Comparison of ENCODE assay signal across 8 mouse cellular contexts in genomic region chr2:91258054-91258453, GRCm38 (mm10). TPM values are rescaled to one million over a fixed set of nuclear protein-coding genes. Genes with fewer than 3 reads are reported as not detected.
DNase-seq lines count a peak whose midpoint lies in the region; ATAC-seq and TF ChIP-seq lines count a peak whose summit lies in the region.

No protein-coding gene starts in this region.

- no peak for ATAC-seq in heart, postnatal 0 days (ENCODE audit: insufficient read depth, low read depth)
- peak; percentile 33; the same call in 1 of the 2 replicates for ATAC-seq in liver, postnatal 0 days

- no peaks in the 10 kb centered on the region for H3K9me3 ChIP-seq in heart, postnatal 0 days (replicated peaks; ENCODE audit: control insufficient read depth, low read length)
- no peaks in the 10 kb centered on the region for H3K9me3 ChIP-seq in liver, postnatal 0 days (ENCODE audit: low read length)

- H3K9ac ChIP-seq in heart, postnatal 0 days (replicated peaks; ENCODE audit: low read depth, low read length): peak overlapping the region; percentile 56
- H3K9ac ChIP-seq in liver, postnatal 0 days (replicated peaks): peak overlapping the region; percentile 65

- peaks cover 7% of the 10 kb centered on the region for H3K4me1 ChIP-seq in heart, postnatal 0 days (ENCODE audit: control insufficient read depth, insufficient read depth)
- peaks cover 14% of the 10 kb centered on the region; the same call in 1 of the 2 replicates for H3K4me1 ChIP-seq in liver, postnatal 0 days (ENCODE audit: insufficient read depth)

- TF ChIP-seq CTCF in heart, postnatal 0 days (IDR thresholded peaks at IDR 0.05; ENCODE audit: low read depth): no peak
- TF ChIP-seq CTCF in liver, postnatal 0 days (IDR thresholded peaks at IDR 0.05; ENCODE audit: low read depth): no peak

- no peak for TF ChIP-seq EP300 in heart, postnatal 0 days (IDR thresholded peaks at IDR 0.05; ENCODE audit: low read depth)
- TF ChIP-seq EP300 in liver, postnatal 0 days (IDR thresholded peaks at IDR 0.05; ENCODE audit: low read depth): no peak

- 72% methylated on average over 5 of the region's 5 CpGs for WGBS in heart, postnatal 0 days
- 48% methylated on average over 5 of the region's 5 CpGs for WGBS in liver, postnatal 0 days (ENCODE audit: insufficient replicate concordance)

- H3K36me3 ChIP-seq in heart, postnatal 0 days (replicated peaks; ENCODE audit: control insufficient read depth, insufficient read depth, low read length): peaks cover 18% of the 10 kb centered on the region
- H3K36me3 ChIP-seq in liver, postnatal 0 days (replicated peaks; ENCODE audit: insufficient read depth, low read length): 0 out of 2 replicates have a peak, but pooled peaks cover 2% of the 10 kb centered on the region

- peak overlapping the region; percentile 66 for H3K4me3 ChIP-seq in heart, postnatal 0 days (ENCODE audit: low read depth, low read length)
- H3K4me3 ChIP-seq in liver, postnatal 0 days (ENCODE audit: low read depth, low read length): peak overlapping the region; percentile 68

- 0 out of 2 replicates have a peak, but pooled peaks cover 5% of the 10 kb centered on the region for H3K27me3 ChIP-seq in heart, postnatal 0 days (ENCODE audit: control insufficient read depth, insufficient read depth, low read length)
- peaks cover 48% of the 10 kb centered on the region for H3K27me3 ChIP-seq in liver, postnatal 0 days (ENCODE audit: insufficient read depth, low read length)

- H3K4me2 ChIP-seq in heart, postnatal 0 days (ENCODE audit: low read depth, low read length): peak overlapping the region; percentile 75
- peak overlapping the region; percentile 80 for H3K4me2 ChIP-seq in liver, postnatal 0 days (ENCODE audit: low read depth, low read length)

- H3K27ac ChIP-seq in heart, postnatal 0 days (ENCODE audit: low read depth): peak overlapping the region; percentile 75
- H3K27ac ChIP-seq in liver, postnatal 0 days (ENCODE audit: low read depth): peak overlapping the region; percentile 68

- DNase-seq in adrenal gland, postnatal 25 days: peak; percentile 42
- DNase-seq in adrenal gland, postnatal 14 days: no peak
- peak; percentile 74 for DNase-seq in layer of hippocampus, adult 9-11 months
- no peak for DNase-seq in layer of hippocampus, postnatal 25 days (ENCODE audit: extremely low spot score in 1 of 2, low spot score in 1 of 2)
- DNase-seq in heart, postnatal 0 days (ENCODE audit: low spot score): no peak
- no peak for DNase-seq in liver, postnatal 0 days
- no peak for DNase-seq in testis, postnatal 10 days (ENCODE audit: low spot score)
- no peak for DNase-seq in testis, postnatal 14 days (ENCODE audit: low spot score)

RNA-seq across cellular contexts. Expression of gene Pacsin3, which starts 2.3 kb away (rescaled TPM):
- 134 and 152 TPM in 2 replicates for total RNA-seq in adrenal gland, postnatal 25 days (2021)
- total RNA-seq in adrenal gland, postnatal 14 days (2021): 55.2 and 61.7 TPM in 2 replicates
- total RNA-seq in layer of hippocampus, postnatal 25 days (2021): 10 to 100 TPM; 25.9 to 30.6 TPM
- total RNA-seq in heart, postnatal 0 days (2014; rRNA removed; ENCODE audit: low replicate concordance): 104 and 128 TPM in 2 replicates
- polyA plus RNA-seq in heart, postnatal 0 days (2015; fragmentation: Nextera tagmentation; extraction: Ambion mirVana): 58.7 and 59.9 TPM in 2 replicates
- 27.8 and 28.5 TPM in 2 replicates for polyA plus RNA-seq in liver, postnatal 0 days (2015; fragmentation: Nextera tagmentation; extraction: Ambion mirVana)

RNA-seq across cellular contexts. Expression of gene Arfgap2, which starts 6.7 kb away (rescaled TPM):
- 107 and 108 TPM in 2 replicates for total RNA-seq in adrenal gland, postnatal 25 days (2021)
- total RNA-seq in adrenal gland, postnatal 14 days (2021): 82.6 and 83.6 TPM in 2 replicates
- 10 to 100 TPM; 68.4 to 77.3 TPM for total RNA-seq in layer of hippocampus, postnatal 25 days (2021)
- total RNA-seq in heart, postnatal 0 days (2014; rRNA removed; ENCODE audit: low replicate concordance): 49.9 and 56.5 TPM in 2 replicates
- 53.0 and 56.3 TPM in 2 replicates for polyA plus RNA-seq in heart, postnatal 0 days (2015; fragmentation: Nextera tagmentation; extraction: Ambion mirVana)
- 64.2 and 65.1 TPM in 2 replicates for polyA plus RNA-seq in liver, postnatal 0 days (2015; fragmentation: Nextera tagmentation; extraction: Ambion mirVana)

RNA-seq across cellular contexts. Expression of gene Ddb2, which starts 21.3 kb away (rescaled TPM):
- total RNA-seq in adrenal gland, postnatal 25 days (2021): 10.4 and 13.2 TPM in 2 replicates
- total RNA-seq in adrenal gland, postnatal 14 days (2021): 10.0 and 12.1 TPM in 2 replicates
- 10 to 100 TPM in 1 of 2 experiments, 1 to 10 TPM in 1; 8.0 to 10.4 TPM for total RNA-seq in layer of hippocampus, postnatal 25 days (2021)
- 2.2 and 6.0 TPM in 2 replicates for total RNA-seq in heart, postnatal 0 days (2014; rRNA removed; ENCODE audit: low replicate concordance)
- polyA plus RNA-seq in heart, postnatal 0 days (2015; fragmentation: Nextera tagmentation; extraction: Ambion mirVana): 4.7 and 6.0 TPM in 2 replicates
- 4.0 and 4.2 TPM in 2 replicates for polyA plus RNA-seq in liver, postnatal 0 days (2015; fragmentation: Nextera tagmentation; extraction: Ambion mirVana)

RNA-seq across cellular contexts. Expression of gene Acp2, which starts 55.4 kb away (rescaled TPM):
- total RNA-seq in adrenal gland, postnatal 25 days (2021): 34.0 and 41.8 TPM in 2 replicates
- total RNA-seq in adrenal gland, postnatal 14 days (2021): 34.4 and 39.4 TPM in 2 replicates
- 10 to 100 TPM; 52.1 to 55.9 TPM for total RNA-seq in layer of hippocampus, postnatal 25 days (2021)
- total RNA-seq in heart, postnatal 0 days (2014; rRNA removed; ENCODE audit: low replicate concordance): 20.3 and 22.0 TPM in 2 replicates
- 11.2 and 11.8 TPM in 2 replicates for polyA plus RNA-seq in heart, postnatal 0 days (2015; fragmentation: Nextera tagmentation; extraction: Ambion mirVana)
- 13.0 and 14.1 TPM in 2 replicates for polyA plus RNA-seq in liver, postnatal 0 days (2015; fragmentation: Nextera tagmentation; extraction: Ambion mirVana)

RNA-seq across cellular contexts. Expression of gene Nr1h3, which starts 55.4 kb away (rescaled TPM):
- 16.7 and 22.7 TPM in 2 replicates for total RNA-seq in adrenal gland, postnatal 25 days (2021)
- total RNA-seq in adrenal gland, postnatal 14 days (2021): 41.7 and 45.0 TPM in 2 replicates
- total RNA-seq in layer of hippocampus, postnatal 25 days (2021): 1 to 10 TPM; 3.9 to 5.4 TPM
- total RNA-seq in heart, postnatal 0 days (2014; rRNA removed; ENCODE audit: low replicate concordance): 3.6 and 9.8 TPM in 2 replicates
- 2.0 and 2.6 TPM in 2 replicates for polyA plus RNA-seq in heart, postnatal 0 days (2015; fragmentation: Nextera tagmentation; extraction: Ambion mirVana)
- polyA plus RNA-seq in liver, postnatal 0 days (2015; fragmentation: Nextera tagmentation; extraction: Ambion mirVana): 30.0 and 31.0 TPM in 2 replicates

Comparison
In these comparisons a context has a peak if more than half of its experiments do, and no peak if none do; other contexts are left out.
1. DNase-seq: peak in adrenal gland, postnatal 25 days (single experiment) and layer of hippocampus, adult 9-11 months (single experiment); none in adrenal gland, postnatal 14 days (single experiment), layer of hippocampus, postnatal 25 days (0 of 2), heart, postnatal 0 days (single experiment), liver, postnatal 0 days (single experiment), testis, postnatal 10 days (single experiment) and testis, postnatal 14 days (single experiment).